Mouse (Mus musculus): Measurements from ENCODE around the gene Cd2ap.

Cd2ap gene

GRCm38 (mm10) chr17:42857506-42857905 is 19.0 kb downstream of the Cd2ap start:
- no peak for DNase-seq

GRCm38 (mm10) chr17:42847108-42847507 is 29.4 kb downstream of the Cd2ap start:
- no peak for DNase-seq

GRCm38 (mm10) chr17:42837193-42837592 is 39.3 kb downstream of the Cd2ap start:
- no peak for DNase-seq

- no peak for DNase-seq
Observed at GRCm38 (mm10) chr17:42822787-42823186, 53.7 kb downstream of the Cd2ap start.

- DNase-seq: no peak
Observed at GRCm38 (mm10) chr17:42815374-42815773, 61.1 kb downstream of the Cd2ap start.

GRCm38 (mm10) chr17:42792412-42792975 is 84.0 kb downstream of the Cd2ap start:
- DNase-seq: no peak

- DNase-seq: no peak
Observed at GRCm38 (mm10) chr17:42790787-42791186, 85.7 kb downstream of the Cd2ap start.

GRCm38 (mm10) chr17:42789723-42790122 is 86.7 kb downstream of the Cd2ap start:
- DNase-seq: no peak

- peak in 1 of 2 experiments; percentile 54 for DNase-seq
Observed at GRCm38 (mm10) chr17:42788686-42789453, 87.6 kb downstream of the Cd2ap start.

- DNase-seq: peak; percentile 44 to 74
Observed at GRCm38 (mm10) chr17:42782156-42782757, 94.2 kb downstream of the Cd2ap start.

- DNase-seq: peak in 1 of 2 experiments; percentile 3
Observed at GRCm38 (mm10) chr17:42753791-42754190, 122.7 kb downstream of the Cd2ap start.

GRCm38 (mm10) chr17:42752173-42752572 is 124.3 kb downstream of the Cd2ap start:
- peak; percentile 51 to 57 for DNase-seq

- DNase-seq: no peak
Observed at GRCm38 (mm10) chr17:42745657-42746420, 130.6 kb downstream of the Cd2ap start.
